Mouse (Mus musculus) testis, postnatal 10 days (tissue): ENCODE measurements around the gene Ypel4.
"Not testable (repeated sequence)": the region's sequence is repeated elsewhere in the genome, so short reads cannot be mapped to it uniquely, and the experiment has no call there.

Experiments used
- DNase-seq: peaks from one replicate; pipeline ENCODE4 v3.0.0; 2021; ENCODE audit warnings: low spot score

Gene Ypel4

GRCm38 (mm10) chr2:84728191-84728590, 5.7 kb upstream of the Ypel4 start:
- DNase-seq, result not testable (repeated sequence)

DNA sequence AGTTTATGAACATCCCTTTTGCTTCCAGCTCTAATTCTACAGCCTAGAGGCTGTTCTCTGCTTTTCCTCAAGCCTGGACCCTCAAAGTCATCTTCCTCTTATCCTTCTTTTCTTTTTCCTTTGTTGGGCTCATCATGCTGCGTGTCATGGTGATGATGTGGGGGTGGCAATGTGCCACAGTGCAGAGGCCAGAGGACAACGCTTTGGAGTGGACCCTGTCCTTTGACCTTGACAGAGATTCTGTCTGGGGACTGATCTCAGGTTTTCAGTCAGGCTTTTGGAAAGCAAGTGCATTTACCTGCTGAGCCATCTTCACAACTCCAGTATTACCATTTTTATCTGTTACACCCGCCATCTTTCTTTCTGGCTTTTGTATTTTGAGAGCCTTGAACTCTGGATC, 2.7 kb upstream of the Ypel4 start:
- no peak for DNase-seq

GRCm38 (mm10) chr2:84732394-84732793, 1.5 kb upstream of the Ypel4 start:
- DNase-seq, result no peak

GRCm38 (mm10) chr2:84734351-84734864, 550 bp downstream of the Ypel4 start:
- no peak for DNase-seq

GRCm38 (mm10) chr2:84734919-84735318, 1.1 kb downstream of the Ypel4 start:
- no peak for DNase-seq

GRCm38 (mm10) chr2:84735346-84735920, 1.6 kb downstream of the Ypel4 start:
- no peak for DNase-seq

GRCm38 (mm10) chr2:84736312-84737161, 2.7 kb downstream of the Ypel4 start:
- DNase-seq, result no peak

GRCm38 (mm10) chr2:84737451-84737925, 3.6 kb downstream of the Ypel4 start:
- peak; percentile 48 for DNase-seq

DNA sequence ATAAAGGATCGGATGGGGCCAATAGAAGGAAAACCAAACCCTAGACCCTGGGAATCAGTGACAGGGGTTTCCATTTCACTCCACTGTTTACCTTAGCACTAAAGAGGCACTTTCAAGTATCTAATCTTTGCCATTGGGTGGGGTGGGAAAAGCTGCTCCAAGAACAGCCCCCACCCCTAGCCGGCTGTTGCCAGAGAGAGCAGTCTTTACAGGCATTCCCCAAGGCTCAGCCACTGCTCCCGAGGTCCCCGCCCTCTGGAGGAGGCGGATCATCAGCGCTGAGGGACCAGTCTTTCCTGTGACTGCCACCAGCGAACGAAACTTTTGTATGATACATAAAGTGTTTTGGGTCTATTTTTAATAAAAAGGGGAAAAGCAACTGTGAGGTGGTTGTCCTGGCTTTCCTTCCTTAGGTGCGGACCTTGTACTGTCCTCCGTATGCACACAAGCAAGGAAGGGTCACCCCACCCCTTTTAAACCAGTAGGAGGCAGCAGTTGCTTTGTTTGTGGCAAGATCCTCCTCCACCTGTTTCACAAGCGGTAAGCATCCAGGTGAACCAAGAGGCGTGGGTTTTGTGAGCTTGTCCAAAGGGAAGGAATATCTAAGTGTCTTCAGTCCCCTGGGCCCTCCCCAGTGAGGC, 4.5 kb downstream of the Ypel4 start:
- peak; percentile 56 for DNase-seq

DNA sequence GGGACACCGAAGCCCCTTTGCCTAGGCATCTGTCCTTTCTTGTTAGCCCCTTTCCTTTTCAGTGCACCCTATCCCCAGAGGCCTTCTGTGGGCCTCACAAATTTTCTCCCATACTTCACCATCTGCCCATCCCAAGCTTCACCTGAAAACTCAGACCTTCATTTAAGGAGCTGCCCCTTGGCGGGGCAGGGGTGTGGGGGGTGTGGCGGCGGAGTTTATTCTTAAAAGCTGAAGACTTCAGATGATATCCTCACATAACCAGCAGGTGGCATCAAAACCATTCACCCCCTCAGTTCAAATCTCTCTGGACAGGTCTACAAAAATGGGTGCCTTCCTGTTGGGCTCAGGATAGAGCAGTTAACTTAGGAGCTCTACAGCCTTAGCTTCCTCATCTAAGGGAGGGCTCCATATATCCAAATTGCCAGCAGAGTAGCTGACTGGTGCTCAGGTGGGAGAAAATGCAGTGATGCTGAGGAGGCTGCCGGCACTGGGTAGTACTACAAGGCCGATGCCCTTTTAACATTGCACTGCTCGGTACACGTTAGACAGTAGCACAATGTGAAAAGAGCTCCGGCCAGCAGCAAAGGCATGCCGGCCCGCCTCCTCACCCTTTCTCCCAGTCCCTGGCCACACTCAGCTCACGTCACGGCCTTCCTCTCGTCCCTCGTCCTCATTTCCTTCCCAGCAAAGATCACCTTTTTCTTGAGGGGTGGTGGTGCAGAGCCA, 6.9 kb downstream of the Ypel4 start:
- peak; percentile 48 for DNase-seq

DNA sequence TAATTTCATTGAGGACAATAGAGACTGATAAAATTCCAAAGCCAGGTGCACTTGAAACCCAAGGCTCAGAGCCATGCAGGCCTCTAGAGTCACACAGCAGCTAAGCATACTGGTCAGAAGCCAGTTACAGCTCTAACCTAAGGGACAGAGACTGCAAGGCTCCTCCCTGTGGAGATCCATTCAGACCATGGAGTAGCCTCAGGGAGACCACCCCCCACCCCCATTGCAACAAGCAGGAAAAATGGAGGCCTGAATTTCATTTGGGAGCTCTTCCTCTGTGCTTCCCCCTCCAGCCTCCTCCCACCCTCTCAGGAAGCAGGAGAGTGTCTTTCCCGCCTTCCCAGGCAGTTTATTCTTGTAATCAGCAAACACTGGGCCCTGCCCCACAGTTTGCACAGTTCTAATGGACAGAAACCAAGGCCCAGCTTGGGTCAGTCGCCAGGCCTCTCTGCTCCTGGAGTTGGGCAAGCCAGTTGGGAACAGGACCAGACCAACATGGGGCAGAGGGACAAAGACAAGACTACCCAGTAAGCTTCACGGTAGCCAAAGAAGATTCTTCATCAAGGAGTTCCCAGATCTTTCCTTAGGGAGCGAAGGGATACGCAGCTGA, 8.1 kb downstream of the Ypel4 start:
- no peak for DNase-seq

- peak; percentile 71 for DNase-seq
Measured at GRCm38 (mm10) chr2:84742451-84743283, 8.8 kb downstream of the Ypel4 start.

- peak; percentile 84 for DNase-seq
Measured at GRCm38 (mm10) chr2:84743561-84743960, 9.7 kb downstream of the Ypel4 start, which contains the start of gene Gm19426. Gene Gm19426, minus strand, starts transcription at chr2:84743655.

- peak; percentile 48 for DNase-seq
Measured at GRCm38 (mm10) chr2:84744126-84744525, 10.3 kb downstream of the Ypel4 start.

GRCm38 (mm10) chr2:84750115-84750514, 16.3 kb downstream of the Ypel4 start:
- no peak for DNase-seq

GRCm38 (mm10) chr2:84756245-84756644, 22.4 kb downstream of the Ypel4 start:
- DNase-seq, result no peak

DNA sequence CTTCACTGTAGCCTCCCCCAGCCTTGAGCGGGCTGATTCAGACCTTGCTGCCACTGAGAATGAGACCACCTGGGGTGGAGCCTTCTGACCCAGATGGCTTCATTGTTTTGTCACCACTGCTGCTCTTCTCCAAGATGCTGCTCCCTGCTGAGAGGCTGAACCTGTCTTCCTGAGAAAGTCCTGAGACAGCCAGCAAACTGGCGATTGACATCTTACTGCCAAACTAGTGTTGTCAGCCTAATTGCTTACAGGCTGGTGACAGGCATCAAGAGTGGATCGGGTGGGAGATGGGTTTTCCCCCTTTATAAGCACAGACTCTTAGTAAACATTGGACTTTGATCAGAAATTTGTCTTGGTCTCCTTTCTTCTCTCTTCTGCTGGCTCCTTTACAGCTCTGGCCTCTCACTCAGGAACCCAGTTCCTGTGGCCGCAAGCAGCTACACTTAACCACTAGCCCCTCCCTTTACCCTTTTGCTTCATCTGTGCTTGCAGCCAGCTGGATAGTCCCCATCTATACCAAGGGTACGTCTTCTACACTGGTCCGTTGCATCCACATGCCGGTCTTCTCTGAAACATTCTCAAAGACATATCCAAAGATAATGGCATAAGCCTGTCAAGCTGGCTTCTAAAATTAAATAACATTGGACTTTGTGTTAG, 23.3 kb downstream of the Ypel4 start:
- no peak for DNase-seq

- no peak for DNase-seq
Measured at GRCm38 (mm10) chr2:84758542-84759127, 24.8 kb downstream of the Ypel4 start.

GRCm38 (mm10) chr2:84760777-84761176, 26.9 kb downstream of the Ypel4 start:
- no peak for DNase-seq

GRCm38 (mm10) chr2:84761309-84761708, 27.5 kb downstream of the Ypel4 start:
- DNase-seq, result no peak
